Mouse (Mus musculus) hindbrain, embryonic 14.5 days (tissue): ENCODE measurements at regions not wholly inside any gene's neighbourhood (a gene's known extent, or its start where the extent isn't known, plus 50 kb on each side); places are given as distances from the start of the nearest gene placed in this dataset.

Experiments
- ATAC-seq: fragments of 200-750 bp; cut with Nextera tagmentation; 2 replicates; pipeline ENCODE4 v1.8.0; 2017; ENCODE audit warnings: moderate number of reproducible peaks, mild to moderate bottlenecking, moderate TSS enrichment, moderate library complexity; ENCODE audit not compliant: low FRiP score
- DNase-seq: peaks from one replicate; pipeline ENCODE4 v3.0.0-alpha.2; 2015; ENCODE audit warnings: low spot score
- H3K27ac ChIP-seq: fragments of 300-500 bp; sonication (generic); 2 replicates; pipeline ENCODE4 v1.5.1; 2014; ENCODE audit warnings: mild to moderate bottlenecking, moderate library complexity
- H3K27me3 ChIP-seq: fragments of 300-500 bp; sonication (generic); 2 replicates; pipeline ENCODE4 v1.6.1; 2014; ENCODE audit warnings: mild to moderate bottlenecking, low read length, mixed read lengths; ENCODE audit not compliant: control insufficient read depth, insufficient read depth
- H3K36me3 ChIP-seq: fragments of 300-500 bp; sonication (generic); replicated peaks from 2 replicates; pipeline ENCODE4 v1.6.1; 2014; ENCODE audit not compliant: control insufficient read depth, insufficient read depth
- H3K4me1 ChIP-seq: fragments of 300-500 bp; sonication (generic); replicated peaks from 2 replicates; pipeline ENCODE4 v1.6.1; 2014; ENCODE audit warnings: antibody characterized with exemption, low read length, mixed read lengths; ENCODE audit not compliant: control insufficient read depth, insufficient read depth
- H3K4me2 ChIP-seq: fragments of 300-500 bp; sonication (generic); replicated peaks from 2 replicates; pipeline ENCODE4 v1.6.1; 2014; ENCODE audit warnings: mild to moderate bottlenecking, moderate library complexity
- H3K4me3 ChIP-seq: fragments of 300-500 bp; sonication (generic); replicated peaks from 2 replicates; pipeline ENCODE4 v1.5.1; 2014; ENCODE audit warnings: mild to moderate bottlenecking, low read length
- H3K9ac ChIP-seq: fragments of 300-500 bp; sonication (generic); 2 replicates; pipeline ENCODE4 v1.6.1; 2014
- H3K9me3 ChIP-seq: fragments of 300-500 bp; sonication (generic); 2 replicates; pipeline ENCODE4 v1.6.1; 2016; ENCODE audit warnings: low read length; ENCODE audit not compliant: control insufficient read depth
- WGBS: fragments of 180-500 bp; shearing (Covaris S2); extraction: QIAGEN DNeasy Blood & Tissue Kit; methylation state at CpG from one replicate; pipeline ENCODE4 v1.1.7; 2014; 5-methylcytosine and 5-hydroxymethylcytosine counted together

GRCm38 (mm10) chr7:68582540-68583325 is 166.3 kb downstream of the Arrdc4 start:
- 75% methylated on average over 13 of the region's 13 CpGs for WGBS
- Histone ChIP-seq H3K4me2 (no peak overlapping the region), H3K9me3 (no peaks in the 10 kb centered on the region), H3K4me3 (no peak overlapping the region), H3K36me3 (no peaks in the 10 kb centered on the region), H3K27ac (no peak overlapping the region), H3K4me1 (0 out of 2 replicates have a peak, but pooled peaks cover 3% of the 10 kb centered on the region), H3K27me3 (0 out of 2 replicates have a peak, but pooled peaks cover 4% of the 10 kb centered on the region), H3K9ac (no peak overlapping the region)
- DNase-seq: no peak
- ATAC-seq: no peak

- no peaks in the 10 kb centered on the region for H3K36me3 ChIP-seq
- 33% methylated on average over 4 of the region's 4 CpGs for WGBS
- ATAC-seq (no peak), DNase-seq (peak; percentile 69)
- 0 out of 2 replicates have a peak, but pooled peaks cover 3% of the 10 kb centered on the region for H3K4me1 ChIP-seq
- no peak overlapping the region for H3K9ac ChIP-seq
- H3K27me3 ChIP-seq: 0 out of 2 replicates have a peak, but pooled peaks cover 4% of the 10 kb centered on the region
- H3K27ac ChIP-seq: no peak overlapping the region
- no peaks in the 10 kb centered on the region for H3K9me3 ChIP-seq
- no peak overlapping the region for H3K4me2 ChIP-seq
- no peak overlapping the region for H3K4me3 ChIP-seq
Measured at GRCm38 (mm10) chr7:68580650-68581049, 168.4 kb downstream of the Arrdc4 start.

- Histone ChIP-seq H3K36me3 (no peaks in the 10 kb centered on the region), H3K27ac (no peak overlapping the region), H3K4me2 (peak overlapping the region; percentile 47), H3K4me1 (0 out of 2 replicates have a peak, but pooled peaks cover 3% of the 10 kb centered on the region), H3K4me3 (no peak overlapping the region; the same call in 1 of the 2 replicates), H3K9ac (no peak overlapping the region), H3K27me3 (0 out of 2 replicates have a peak, but pooled peaks cover 4% of the 10 kb centered on the region), H3K9me3 (no peaks in the 10 kb centered on the region)
- DNase-seq (peak; percentile 97), ATAC-seq (no peak)
- WGBS: 16% methylated on average over 10 of the region's 10 CpGs
Measured at GRCm38 (mm10) chr7:68579666-68580065, 169.4 kb downstream of the Arrdc4 start.

- Histone ChIP-seq H3K9ac (no peak overlapping the region), H3K4me2 (peak overlapping the region; percentile 47; the same call in 1 of the 2 replicates), H3K4me3 (no peak overlapping the region), H3K36me3 (no peaks in the 10 kb centered on the region), H3K9me3 (no peaks in the 10 kb centered on the region), H3K27ac (no peak overlapping the region), H3K27me3 (0 out of 2 replicates have a peak, but pooled peaks cover 4% of the 10 kb centered on the region), H3K4me1 (0 out of 2 replicates have a peak, but pooled peaks cover 3% of the 10 kb centered on the region)
- no peak for ATAC-seq
- 55% methylated on average over 8 of the region's 8 CpGs for WGBS
- no peak for DNase-seq
Measured at GRCm38 (mm10) chr7:68579216-68579615, 169.8 kb downstream of the Arrdc4 start.

- Histone ChIP-seq H3K27ac (no peak overlapping the region), H3K4me1 (no peaks in the 10 kb centered on the region), H3K4me3 (no peak overlapping the region), H3K4me2 (no peak overlapping the region), H3K9ac (no peak overlapping the region), H3K27me3 (no peaks in the 10 kb centered on the region), H3K36me3 (no peaks in the 10 kb centered on the region), H3K9me3 (no peaks in the 10 kb centered on the region)
- DNase-seq: no peak
- WGBS: 28% methylated on average over 4 of the region's 4 CpGs
- no peak for ATAC-seq
Measured at GRCm38 (mm10) chr7:68571315-68571714, 177.7 kb downstream of the Arrdc4 start.

- ATAC-seq: no peak
- DNase-seq: no peak
- no peak overlapping the region for H3K9ac ChIP-seq
Measured at GRCm38 (mm10) chr7:68568127-68568510, 180.9 kb downstream of the Arrdc4 start.

GRCm38 (mm10) chr7:68567452-68568126 is 181.5 kb downstream of the Arrdc4 start:
- no peak overlapping the region for H3K4me3 ChIP-seq
- no peaks in the 10 kb centered on the region for H3K4me1 ChIP-seq
- WGBS: 85% methylated on average over 3 of the region's 3 CpGs
- no peaks in the 10 kb centered on the region for H3K36me3 ChIP-seq
- no peak overlapping the region for H3K27ac ChIP-seq
- H3K27me3 ChIP-seq: no peaks in the 10 kb centered on the region
- no peak overlapping the region for H3K4me2 ChIP-seq
- H3K9me3 ChIP-seq: no peaks in the 10 kb centered on the region
- ATAC-seq (no peak), DNase-seq (no peak)
- no peak overlapping the region for H3K9ac ChIP-seq

More at GRCm38 (mm10) chr7:68568127-68568510, 180.9 kb downstream of the Arrdc4 start:
- Histone ChIP-seq H3K9me3 (no peaks in the 10 kb centered on the region), H3K27me3 (no peaks in the 10 kb centered on the region), H3K36me3 (no peaks in the 10 kb centered on the region), H3K4me3 (no peak overlapping the region), H3K4me2 (no peak overlapping the region), H3K27ac (no peak overlapping the region), H3K4me1 (no peaks in the 10 kb centered on the region)
- 93% methylated on average over 9 of the region's 9 CpGs for WGBS

GRCm38 (mm10) chr7:68559440-68560343 is 189.3 kb downstream of the Arrdc4 start:
- DNase-seq: no peak
- Histone ChIP-seq H3K27me3 (no peaks in the 10 kb centered on the region), H3K4me3 (no peak overlapping the region), H3K36me3 (no peaks in the 10 kb centered on the region), H3K9ac (no peak overlapping the region), H3K27ac (no peak overlapping the region), H3K4me1 (no peaks in the 10 kb centered on the region), H3K4me2 (no peak overlapping the region), H3K9me3 (no peaks in the 10 kb centered on the region)
- no peak for ATAC-seq
- WGBS: 69% methylated on average over 15 of the region's 15 CpGs

- H3K4me3 ChIP-seq: no peak overlapping the region
- no peak for DNase-seq
- ATAC-seq: no peak
- no peaks in the 10 kb centered on the region for H3K4me1 ChIP-seq
- no peaks in the 10 kb centered on the region for H3K27me3 ChIP-seq
- H3K9me3 ChIP-seq: no peaks in the 10 kb centered on the region
- H3K27ac ChIP-seq: no peak overlapping the region
- H3K4me2 ChIP-seq: no peak overlapping the region
- H3K9ac ChIP-seq: no peak overlapping the region
- 23% methylated on average over 3 of the region's 3 CpGs for WGBS
- no peaks in the 10 kb centered on the region for H3K36me3 ChIP-seq
Measured at GRCm38 (mm10) chr7:68550330-68550729, 198.7 kb downstream of the Arrdc4 start.
